Mouse (Mus musculus) testis, postnatal 14 days (tissue): ENCODE results near the gene Dnmt3a.
A peak's percentile ranks its signal among the peaks of the same experiment; 100 is the strongest.

Source experiments
- DNase-seq: peaks from one replicate; pipeline ENCODE4 v3.0.0; 2021; ENCODE audit warnings: low spot score

Gene Dnmt3a

DNA sequence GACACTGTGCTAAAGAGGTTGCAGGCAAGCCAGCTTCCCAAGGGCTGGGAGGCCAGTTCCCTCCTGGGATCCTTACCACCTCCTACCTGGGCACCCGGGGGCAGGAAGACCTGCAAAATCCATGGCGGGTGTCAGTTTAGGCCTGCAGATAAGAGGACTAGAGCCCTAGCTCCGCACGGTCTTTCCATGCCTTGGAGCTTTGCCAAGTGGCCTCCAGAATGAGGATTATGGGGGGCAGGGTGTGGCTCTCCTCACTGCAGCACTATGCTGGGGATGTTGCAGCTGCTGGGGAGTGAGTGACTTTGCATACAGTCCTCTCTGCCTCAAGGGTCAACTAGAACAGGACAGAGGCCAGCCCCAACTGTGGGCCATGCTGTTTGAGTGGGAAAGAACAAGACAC, 14.1 kb downstream of the Dnmt3a start:
- no peak for DNase-seq

DNA sequence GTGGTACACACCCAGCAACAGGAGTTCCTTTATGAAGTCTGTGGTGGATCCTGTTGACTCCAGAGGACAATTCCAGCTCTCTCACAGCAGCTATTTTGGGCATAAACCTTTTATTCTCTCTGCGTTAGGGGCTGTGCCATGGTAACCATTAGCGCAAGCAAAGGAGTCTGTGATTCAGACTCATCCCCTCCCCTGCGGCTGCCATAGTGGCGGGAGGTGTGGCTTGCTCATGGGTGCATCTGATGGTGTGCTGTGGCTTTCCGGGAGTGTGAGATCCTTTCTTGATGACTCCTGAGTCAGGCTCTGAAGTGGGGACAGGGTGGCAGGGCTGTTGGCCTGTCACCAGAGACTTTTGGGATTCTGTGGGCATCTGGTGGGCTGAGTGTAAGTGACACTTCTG, 17.6 kb downstream of the Dnmt3a start:
- no peak for DNase-seq

DNA sequence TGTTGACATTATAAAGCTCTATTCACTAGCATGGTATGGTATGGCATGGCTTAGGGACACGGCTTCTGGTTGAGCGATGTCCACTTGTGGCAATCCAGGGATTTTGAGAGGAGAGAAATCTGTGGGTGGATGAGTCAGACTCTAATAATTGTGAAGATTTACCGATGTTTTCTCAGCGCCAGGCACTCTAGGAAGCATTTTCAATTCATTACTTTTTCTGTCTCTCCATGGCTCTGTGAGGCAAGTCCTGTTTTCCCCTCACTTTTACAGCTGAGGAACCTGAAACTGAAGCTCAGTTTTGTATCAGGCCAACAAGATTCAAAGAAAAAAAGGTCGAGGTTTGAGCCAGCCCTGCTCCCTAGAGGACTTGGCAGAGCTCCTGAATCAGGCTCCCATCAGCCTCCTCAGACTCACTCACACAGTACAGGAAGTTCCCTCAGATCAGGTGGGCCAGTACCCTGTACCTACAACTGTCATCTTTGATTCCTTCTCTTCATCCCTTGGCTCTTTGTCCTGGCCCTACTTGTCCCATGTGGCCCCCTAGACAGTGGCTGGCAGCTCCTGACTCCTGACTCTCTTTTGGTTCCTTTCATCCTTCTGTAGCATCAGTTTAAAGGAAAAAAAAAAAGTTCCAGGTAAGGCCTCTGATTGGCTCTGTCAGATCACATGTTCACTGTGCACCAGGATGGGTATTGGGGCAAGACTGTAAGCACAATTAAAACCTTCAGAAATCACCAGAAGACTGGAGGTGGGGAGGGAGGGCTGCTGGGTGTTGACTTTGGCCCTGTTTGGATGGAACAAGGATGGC, 19.3 kb downstream of the Dnmt3a start:
- no peak for DNase-seq

DNA sequence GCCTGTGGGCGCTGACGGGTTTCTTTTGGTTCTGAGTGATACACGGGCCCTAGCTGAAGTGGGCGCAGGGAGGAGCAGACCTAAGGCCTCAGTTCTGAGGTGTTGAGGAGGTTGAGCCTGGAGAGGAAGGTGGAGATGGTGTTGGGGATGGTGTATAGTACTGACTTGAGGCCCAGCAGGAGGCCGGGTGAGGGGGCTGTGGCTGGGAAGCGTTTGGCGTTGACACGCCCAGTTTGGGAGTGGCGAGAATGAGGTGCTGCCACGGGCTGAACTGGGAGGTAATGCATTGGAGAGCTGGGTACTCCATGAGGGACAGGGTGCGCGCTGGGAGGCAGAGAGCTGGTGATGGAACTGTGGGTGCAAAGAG, 19.9 kb downstream of the Dnmt3a start:
- DNase-seq: no peak

DNA sequence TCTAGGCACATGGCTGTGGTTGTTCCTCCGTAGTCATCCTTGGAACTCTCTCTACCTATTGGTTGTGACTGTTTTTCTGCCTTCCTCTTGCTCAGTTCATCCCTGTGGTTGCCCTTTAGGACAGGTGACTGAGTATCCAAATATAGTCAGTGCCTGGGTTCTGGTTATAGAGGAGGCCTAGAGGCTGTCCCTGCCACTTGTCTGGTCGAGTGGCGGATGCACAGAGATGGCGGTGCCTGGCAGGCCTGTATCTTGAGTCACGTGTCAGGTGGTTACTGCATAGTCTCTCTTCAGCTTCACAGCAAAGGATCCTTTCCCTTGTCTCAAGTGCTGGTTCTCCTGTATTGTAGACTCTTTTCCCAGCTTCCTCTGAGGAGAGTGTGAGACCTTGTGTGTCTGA, 22.0 kb downstream of the Dnmt3a start:
- no peak for DNase-seq

DNA sequence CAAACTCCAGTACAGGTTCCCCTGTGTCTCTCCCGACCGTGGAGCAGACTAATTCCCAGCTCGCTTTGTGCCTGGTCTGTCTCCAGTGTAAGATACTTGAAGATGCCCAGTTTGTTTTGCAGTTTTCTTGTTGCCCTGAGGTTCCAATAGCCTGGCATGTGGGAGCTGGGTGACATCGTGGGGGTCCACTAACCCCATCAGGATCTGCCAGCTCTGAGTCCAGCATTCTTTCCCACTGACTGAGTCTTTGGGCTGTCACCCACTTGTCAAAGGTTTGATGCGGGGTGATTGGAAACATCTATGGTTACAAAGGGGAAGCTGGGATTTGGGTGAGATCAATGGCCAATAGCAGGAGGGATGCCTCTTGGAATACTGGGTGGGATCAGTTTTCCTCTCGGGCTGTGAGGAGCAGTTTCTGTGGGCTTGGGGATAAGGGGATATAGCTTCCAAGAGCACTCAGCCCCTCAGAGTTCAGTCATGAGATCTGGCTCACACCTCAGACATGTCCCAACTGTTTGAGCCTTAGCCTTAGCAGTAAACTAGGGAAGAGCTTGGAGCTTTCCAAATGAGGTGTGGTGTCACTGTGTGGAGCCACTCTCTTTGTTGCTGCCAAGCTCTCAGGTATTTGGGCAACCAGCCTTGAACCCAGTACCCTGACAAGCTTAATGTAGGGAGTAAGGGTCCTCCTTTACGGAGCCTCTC, 27.4 kb downstream of the Dnmt3a start:
- no peak for DNase-seq

DNA sequence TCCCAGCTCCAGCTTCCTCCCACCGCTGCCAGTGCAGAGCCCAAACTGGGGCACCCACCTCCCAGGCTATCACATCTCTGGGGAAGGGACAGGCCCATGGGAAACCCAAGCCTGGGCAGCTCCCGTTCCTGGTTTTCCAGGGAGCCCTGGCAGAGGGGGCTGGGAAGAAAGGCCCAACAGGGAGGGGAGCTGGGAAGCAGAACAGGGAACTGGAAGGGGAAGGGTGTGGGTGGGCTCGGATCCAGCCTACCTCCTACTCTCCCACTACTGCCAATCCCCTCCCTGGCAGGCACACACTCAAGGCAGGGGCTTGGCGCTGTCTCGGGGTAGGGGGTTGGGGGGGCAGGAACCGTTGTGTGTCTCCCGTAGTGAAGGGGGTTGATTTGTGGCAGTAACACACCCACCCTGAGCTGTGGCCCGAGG, 28.1 kb downstream of the Dnmt3a start:
- peak; percentile 46 for DNase-seq

DNA sequence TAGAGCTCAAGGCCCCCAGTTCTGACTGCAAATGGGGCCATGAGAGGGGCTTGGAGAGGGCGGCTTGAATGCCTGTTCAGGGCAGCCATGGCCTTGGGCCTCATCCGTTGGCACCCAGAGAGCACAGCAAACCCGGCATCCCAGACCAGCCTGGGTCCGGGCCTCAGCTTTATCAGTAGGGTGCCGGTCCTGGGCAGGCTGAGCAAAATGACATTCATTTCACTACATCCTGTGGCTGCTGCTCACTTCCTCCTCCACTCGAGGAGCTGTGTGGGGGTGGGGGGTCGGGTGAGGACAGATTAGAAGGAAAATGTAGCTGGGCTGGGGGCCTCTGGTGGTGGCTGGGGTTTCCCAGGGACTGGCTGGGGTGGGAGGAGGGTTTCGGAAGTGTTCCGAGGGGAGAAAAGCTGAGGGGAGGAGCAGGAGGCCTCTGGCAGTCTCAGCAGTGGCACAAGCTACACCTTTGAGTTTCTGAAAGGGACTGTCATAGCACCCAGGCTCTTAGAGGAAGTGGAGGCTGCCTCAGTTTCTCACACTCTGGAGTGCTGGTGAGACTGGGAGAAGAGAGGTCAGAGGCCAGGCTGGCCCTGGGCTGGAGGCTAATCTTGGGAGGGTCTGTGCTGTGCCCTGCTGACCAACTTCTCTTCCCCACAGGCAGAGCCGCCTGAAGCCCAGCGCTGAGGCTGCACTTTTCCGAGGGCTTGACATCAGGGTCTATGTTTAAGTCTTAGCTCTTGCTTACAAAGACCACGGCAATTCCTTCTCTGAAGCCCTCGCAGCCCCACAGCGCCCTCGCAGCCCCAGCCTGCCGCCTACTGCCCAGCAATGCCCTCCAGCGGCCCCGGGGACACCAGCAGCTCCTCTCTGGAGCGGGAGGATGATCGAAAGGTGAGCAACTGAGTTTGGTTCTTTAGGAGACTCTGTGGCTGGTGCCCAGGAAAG, 28.8 kb downstream of the Dnmt3a start:
- no peak for DNase-seq

DNA sequence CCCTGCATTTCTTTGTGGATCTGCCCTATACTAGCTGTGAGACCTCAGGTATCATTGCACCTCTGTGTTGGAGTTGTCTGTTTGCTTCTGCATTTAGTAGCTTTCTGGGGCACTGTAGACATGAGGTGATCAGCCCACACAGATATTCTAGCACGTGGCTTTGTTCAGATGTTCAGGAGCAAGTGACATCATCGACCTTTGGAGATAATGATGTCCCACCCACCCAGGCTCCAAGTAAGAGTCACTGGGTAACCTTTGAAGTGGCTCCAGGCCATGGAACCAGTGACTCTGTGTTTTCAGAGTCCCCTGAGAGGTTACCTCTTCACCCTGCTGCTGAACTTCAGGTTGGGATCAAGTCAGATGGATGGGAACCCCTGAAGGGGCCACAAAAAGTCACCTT, 29.8 kb downstream of the Dnmt3a start:
- no peak for DNase-seq

DNA sequence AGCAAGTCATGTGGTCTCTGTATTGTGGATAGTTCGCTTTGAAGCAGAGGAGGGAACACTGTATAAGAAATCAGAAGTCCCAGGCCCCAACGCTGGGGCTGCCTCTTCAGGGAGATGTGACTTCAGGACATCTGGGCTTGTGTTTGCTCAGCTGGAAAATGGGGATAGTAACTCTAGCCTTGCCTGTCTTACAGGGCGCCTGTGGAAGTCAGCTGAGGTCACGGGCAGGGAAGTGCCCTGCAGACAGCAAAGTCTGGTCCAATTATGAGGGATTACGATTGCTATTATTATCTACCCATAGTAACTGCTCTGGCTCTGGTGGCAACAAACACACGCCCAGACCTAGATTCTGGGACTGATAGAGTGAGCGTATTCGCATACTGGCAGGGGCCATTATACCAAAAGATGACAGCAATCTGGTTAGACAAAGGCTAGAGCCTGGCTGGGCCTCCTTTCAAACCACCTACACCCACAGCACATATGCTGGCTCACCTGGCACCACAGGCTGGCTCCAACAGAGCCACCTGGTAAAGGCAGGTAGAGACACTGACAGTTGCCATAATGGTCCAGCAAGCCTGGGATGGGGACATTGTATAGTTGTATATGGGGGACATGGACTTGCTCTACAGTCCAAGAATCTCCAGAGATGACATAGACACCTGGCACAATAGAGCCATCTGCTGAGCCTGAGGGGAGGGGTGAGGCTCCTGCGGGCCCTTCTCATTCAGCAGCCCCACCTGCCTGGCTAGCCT, 31.4 kb downstream of the Dnmt3a start:
- no peak for DNase-seq

DNA sequence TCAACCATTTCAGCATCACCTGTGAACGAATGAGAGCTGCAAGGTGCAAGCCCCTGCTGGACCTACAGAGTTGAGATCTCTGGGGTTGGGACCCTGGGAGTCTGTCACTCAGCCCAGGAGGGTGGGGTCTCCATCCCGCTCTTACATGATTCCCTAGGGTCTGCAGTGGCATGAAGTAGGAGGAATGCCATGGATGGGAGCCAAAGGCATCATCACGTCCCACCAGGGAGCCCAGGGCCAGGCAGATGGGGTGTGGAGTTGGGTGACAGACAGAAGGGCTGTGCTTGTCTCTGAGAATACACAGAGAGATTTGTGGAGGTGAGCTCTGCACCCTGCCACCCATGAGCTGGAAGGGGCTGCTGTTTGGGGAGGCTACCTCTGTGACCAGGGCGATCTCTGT, 32.2 kb downstream of the Dnmt3a start:
- DNase-seq: no peak

DNA sequence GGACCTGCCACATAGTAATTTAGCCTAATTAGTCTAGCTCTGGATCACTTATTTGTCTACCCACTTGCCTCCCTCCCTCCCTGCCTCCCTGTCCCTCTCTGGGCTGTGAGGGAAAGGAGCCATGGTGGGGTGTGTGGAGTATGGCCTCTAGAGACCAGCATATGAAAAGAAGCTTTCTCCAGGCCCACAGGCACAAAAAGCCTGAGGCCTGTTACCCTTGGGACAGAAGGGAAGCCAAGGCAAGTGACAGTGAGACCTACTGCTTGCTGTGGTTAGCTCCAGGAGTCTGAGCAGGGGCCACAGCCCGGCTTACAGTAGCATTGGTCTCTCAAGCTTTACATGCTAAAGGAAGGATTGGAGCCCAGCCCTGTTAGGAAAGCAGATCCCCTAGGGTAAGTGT, 33.9 kb downstream of the Dnmt3a start:
- DNase-seq: no peak

DNA sequence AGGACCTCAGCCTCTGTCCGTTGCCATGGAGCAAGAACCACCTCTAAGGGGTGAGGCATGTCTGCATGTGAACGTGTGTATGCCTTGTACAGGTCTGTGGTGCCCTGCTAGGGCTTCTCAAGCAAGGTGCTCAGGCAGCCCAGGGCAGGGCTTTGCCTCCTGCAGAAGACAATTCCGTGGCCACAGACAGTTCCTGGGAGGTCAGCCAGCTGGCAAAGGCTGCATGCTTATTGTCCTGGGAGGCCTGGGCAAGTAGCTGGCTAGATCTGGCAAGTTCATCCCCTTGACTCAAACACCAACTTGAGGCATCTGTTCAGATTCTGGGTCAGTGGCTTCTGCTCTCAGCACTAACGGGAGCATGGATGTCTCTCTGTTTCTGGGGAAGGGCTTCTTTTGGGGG, 35.3 kb downstream of the Dnmt3a start:
- no peak for DNase-seq

DNA sequence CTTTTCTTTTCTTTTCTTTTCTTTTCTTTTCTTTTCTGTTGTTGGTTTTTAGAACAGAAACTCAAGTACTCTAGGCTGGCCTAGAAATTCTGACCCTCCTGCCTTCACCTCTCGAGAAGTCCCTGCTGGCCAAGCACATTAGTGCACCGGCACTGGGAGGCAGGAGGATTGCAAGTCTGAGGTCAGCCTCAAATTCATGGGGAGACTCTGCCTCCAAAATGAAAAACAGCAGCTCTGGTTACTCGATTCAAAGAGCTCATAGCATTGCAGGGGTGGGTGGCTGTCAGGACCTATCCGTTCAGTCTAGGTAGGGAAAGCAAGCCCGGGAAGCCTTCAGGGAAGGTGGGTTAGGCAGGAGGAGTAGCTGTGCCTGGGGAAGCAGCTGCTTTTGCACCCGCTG, 37.0 kb downstream of the Dnmt3a start:
- DNase-seq: no peak

DNA sequence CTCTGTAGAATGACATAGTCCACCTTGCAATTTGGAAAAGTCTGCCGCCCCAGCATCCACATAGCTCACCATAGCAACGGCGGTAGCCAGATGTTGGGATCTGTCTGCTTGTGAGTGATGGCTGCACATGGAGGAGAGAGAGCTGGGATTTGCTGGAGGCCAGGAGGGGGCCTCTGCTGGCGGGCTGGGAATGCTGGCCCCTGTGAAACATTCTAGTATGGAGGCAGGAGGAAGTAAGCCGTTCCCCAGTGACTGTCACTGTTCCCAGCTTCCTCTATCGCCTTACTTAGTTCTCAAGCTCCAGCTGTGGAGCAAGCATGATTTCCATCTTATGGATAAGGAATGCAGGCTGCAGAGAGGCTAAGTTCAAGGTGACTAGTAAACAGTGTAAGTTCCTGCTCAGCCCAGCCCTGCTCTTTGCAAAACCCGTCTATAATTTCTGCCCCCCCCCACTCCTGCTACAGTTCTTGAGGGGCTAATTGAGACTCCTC, 37.6 kb downstream of the Dnmt3a start:
- no peak for DNase-seq

DNA sequence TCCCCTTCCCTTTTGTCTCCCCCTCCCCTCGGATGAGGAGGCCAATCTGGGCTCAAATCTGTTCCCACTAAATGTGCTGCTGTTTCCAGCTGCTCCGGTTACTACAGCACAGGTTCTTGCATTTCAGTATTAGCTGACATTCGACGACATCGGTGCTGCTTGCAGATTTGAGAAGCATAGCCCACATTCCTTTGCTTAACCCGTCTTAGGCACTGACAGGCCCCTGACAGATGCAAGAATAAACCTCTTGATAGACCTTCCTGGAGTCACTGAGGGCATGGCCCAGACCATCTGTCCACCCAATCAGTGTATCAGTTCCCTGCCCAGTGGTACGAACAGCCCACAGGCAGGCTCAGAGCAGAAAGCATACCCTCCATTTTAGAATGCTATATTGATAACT, 38.1 kb downstream of the Dnmt3a start:
- DNase-seq: no peak

DNA sequence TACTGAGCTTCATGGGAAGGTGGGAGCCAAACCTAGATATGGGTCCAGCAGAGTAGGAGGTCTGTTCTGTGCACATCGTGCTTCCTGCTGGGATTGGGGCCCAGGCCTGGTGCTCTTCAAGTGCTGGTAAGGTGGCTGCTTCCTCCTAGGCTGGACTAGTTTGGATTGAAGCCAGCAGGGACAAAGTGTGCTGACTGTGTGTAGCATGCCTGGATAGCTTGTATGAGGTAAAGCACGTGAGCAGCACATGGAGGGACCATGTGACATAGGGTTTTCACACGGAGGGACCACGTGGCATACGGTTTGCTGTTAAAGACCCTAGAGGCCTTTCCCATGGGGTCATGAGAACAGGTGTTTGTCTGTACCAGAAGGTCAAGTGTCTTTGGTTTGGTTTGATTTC, 38.5 kb downstream of the Dnmt3a start:
- no peak for DNase-seq

DNA sequence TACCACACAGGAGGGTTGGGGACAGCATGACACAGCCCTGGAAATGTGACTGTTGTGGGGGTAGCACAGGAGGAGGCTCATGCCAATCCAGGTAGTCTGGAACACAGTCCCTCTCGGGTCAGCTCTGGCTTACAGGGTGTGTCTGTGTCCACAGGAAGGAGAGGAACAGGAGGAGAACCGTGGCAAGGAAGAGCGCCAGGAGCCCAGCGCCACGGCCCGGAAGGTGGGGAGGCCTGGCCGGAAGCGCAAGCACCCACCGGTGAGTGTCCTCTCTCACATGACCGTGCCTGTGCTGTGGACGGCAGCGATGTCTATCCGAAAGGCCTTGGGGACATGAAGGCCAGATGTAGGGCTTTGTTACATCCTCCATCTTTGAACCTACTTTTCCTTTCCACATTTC, 43.7 kb downstream of the Dnmt3a start:
- DNase-seq: no peak

DNA sequence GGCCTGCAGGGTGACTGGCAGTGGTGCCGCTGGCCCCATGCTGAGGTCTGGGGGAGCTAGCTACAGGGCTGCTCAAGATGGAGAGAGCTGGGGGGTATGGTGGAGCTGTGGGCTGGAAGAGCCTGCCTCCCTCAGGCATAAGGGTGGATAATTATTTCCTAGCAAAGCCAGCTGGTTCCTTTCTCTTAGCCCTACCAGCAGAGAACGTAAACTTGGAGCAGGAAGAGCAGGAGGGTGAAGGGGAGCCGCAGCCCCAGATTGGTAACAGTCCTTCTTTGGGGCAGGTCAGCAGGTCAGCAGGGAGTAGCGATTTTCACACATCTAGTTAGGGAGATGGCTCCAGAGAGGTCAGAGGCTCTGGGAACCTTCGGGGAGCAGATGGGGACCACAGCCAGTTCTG, 44.4 kb downstream of the Dnmt3a start:
- no peak for DNase-seq

DNA sequence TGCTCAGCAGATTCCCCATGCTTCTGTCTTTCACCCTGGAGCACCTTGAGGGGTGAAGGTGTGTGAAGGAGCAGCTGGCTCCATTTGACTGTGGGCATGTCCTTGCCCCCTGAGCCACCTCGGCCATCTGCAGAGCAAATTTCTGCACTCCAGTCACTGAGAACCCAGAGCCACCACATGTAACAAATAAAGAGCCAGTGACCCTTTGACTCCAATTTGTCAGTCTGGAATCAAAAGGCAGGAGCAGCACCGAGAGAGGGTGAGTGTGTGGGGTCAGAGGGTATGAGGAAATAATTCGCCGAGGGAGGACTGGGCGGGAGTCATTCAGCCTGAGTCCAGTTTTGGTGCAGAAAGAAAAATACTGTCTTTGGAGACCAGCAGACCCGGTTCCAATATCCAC, 44.9 kb downstream of the Dnmt3a start:
- no peak for DNase-seq

DNA sequence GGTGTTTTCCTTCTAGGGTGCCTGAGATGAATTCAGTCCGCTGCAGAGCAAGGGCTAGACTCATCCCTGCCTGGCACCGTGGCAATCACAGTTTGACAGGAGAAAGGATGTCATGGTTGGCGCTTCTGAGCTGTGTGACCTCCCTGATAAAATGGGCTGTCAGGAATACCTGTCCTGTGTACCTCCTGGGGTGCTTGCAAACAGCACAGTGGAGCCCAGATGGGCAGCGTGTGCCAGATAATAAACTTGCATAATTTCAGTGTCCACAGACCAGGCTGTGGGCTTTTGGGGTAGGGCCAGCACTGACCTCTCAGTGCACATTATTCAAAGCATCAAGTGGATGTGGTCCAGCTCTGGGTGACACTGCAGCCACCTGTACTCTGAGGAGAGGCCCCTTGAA, 45.4 kb downstream of the Dnmt3a start:
- no peak for DNase-seq

DNA sequence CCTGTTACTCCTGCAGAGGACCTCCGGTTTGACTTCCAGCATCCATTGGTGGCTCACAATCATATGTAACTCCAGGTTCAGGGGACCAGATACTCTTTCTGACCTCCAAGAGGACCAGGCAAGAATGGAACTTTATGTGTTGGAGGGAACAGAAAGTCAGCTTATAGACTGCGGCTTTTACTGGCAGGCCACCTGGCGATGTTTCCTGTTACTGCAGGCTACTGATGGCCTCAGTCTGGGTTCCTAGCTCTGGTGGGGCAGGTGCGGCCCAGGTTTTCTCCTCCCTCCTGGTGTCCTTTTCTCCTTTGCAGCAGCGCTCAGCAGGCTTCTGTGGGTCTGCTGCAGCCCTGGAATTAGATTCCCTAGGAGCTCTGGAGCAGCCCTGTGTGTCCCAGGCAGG, 46.7 kb downstream of the Dnmt3a start:
- no peak for DNase-seq
